Mouse (Mus musculus): Measurements from ENCODE around the gene Ttf2. TPM values are rescaled to one million over a fixed set of nuclear protein-coding genes. Genes with fewer than 3 reads are reported as not detected.

Gene Ttf2
- polyA plus RNA-seq, 1 experiment from 2014 or later, result 12.3 TPM

- H3K4me2 ChIP-seq, result no peak overlapping the region
- no peak overlapping the region; the same call in 1 of the 2 replicates for H3K27ac ChIP-seq
- no peak for ATAC-seq (ENCODE audit: insufficient read depth, low FRiP score, low read depth)
- no peaks in the 10 kb centered on the region for H3K36me3 ChIP-seq
- WGBS, result 81% methylated on average over 15 of the region's 15 CpGs
- H3K4me3 ChIP-seq (replicated peaks), result no peak overlapping the region
- H3K9ac ChIP-seq, result no peak overlapping the region
- no peaks in the 10 kb centered on the region for H3K27me3 ChIP-seq (replicated peaks)
- H3K9me3 ChIP-seq, result no peaks in the 10 kb centered on the region
- H3K4me1 ChIP-seq, result no peaks in the 10 kb centered on the region
Measured at GRCm38 (mm10) chr3:101003575-101004356, 34.3 kb upstream of the Ttf2 start.

GRCm38 (mm10) chr3:100999732-101000131, 30.3 kb upstream of the Ttf2 start:
- no peak overlapping the region for H3K4me2 ChIP-seq
- no peak for ATAC-seq (ENCODE audit: insufficient read depth, low FRiP score, low read depth)
- H3K36me3 ChIP-seq, result no peaks in the 10 kb centered on the region
- no peak overlapping the region for H3K27ac ChIP-seq
- H3K4me3 ChIP-seq (replicated peaks), result no peak overlapping the region
- no peaks in the 10 kb centered on the region for H3K27me3 ChIP-seq (replicated peaks)
- H3K9ac ChIP-seq, result no peak overlapping the region
- H3K9me3 ChIP-seq, result no peaks in the 10 kb centered on the region
- peaks cover 4% of the 10 kb centered on the region; the same call in 1 of the 2 replicates for H3K4me1 ChIP-seq
- 35% methylated on average over 2 of the region's 2 CpGs for WGBS

- no peaks in the 10 kb centered on the region for H3K27me3 ChIP-seq (replicated peaks)
- no peak overlapping the region for H3K27ac ChIP-seq
- WGBS, result 23% methylated on average over 6 of the region's 6 CpGs
- H3K4me3 ChIP-seq (replicated peaks), result no peak overlapping the region
- peaks cover 4% of the 10 kb centered on the region; the same call in 1 of the 2 replicates for H3K4me1 ChIP-seq
- H3K36me3 ChIP-seq, result no peaks in the 10 kb centered on the region
- no peak for ATAC-seq (ENCODE audit: insufficient read depth, low FRiP score, low read depth)
- no peak overlapping the region for H3K9ac ChIP-seq
- no peaks in the 10 kb centered on the region for H3K9me3 ChIP-seq
- no peak overlapping the region for H3K4me2 ChIP-seq
Measured at GRCm38 (mm10) chr3:100998904-100999340, 29.5 kb upstream of the Ttf2 start.

GRCm38 (mm10) chr3:100997785-100998570, 28.5 kb upstream of the Ttf2 start:
- Histone ChIP-seq H3K4me2 (no peak overlapping the region), H3K4me1 (peaks cover 7% of the 10 kb centered on the region; the same call in 1 of the 2 replicates), H3K36me3 (no peaks in the 10 kb centered on the region), H3K9me3 (no peaks in the 10 kb centered on the region), H3K27ac (peak overlapping the region; percentile 37; the same call in 1 of the 2 replicates), H3K27me3 (replicated peaks) (no peaks in the 10 kb centered on the region), H3K9ac (no peak overlapping the region), H3K4me3 (replicated peaks) (no peak overlapping the region)
- WGBS, result 62% methylated on average over 10 of the region's 10 CpGs
- ATAC-seq (ENCODE audit: insufficient read depth, low FRiP score, low read depth), result peak; percentile 24; the same call in 1 of the 2 replicates

GRCm38 (mm10) chr3:100994252-100994651, 24.8 kb upstream of the Ttf2 start:
- no peaks in the 10 kb centered on the region for H3K9me3 ChIP-seq
- no peak overlapping the region for H3K27ac ChIP-seq
- H3K4me3 ChIP-seq (replicated peaks), result no peak overlapping the region
- H3K4me2 ChIP-seq, result no peak overlapping the region
- 72% methylated on average over 4 of the region's 4 CpGs for WGBS
- H3K36me3 ChIP-seq, result no peaks in the 10 kb centered on the region
- no peaks in the 10 kb centered on the region for H3K27me3 ChIP-seq (replicated peaks)
- no peak overlapping the region for H3K9ac ChIP-seq
- ATAC-seq (ENCODE audit: insufficient read depth, low FRiP score, low read depth), result no peak
- H3K4me1 ChIP-seq, result peaks cover 7% of the 10 kb centered on the region; the same call in 1 of the 2 replicates

GRCm38 (mm10) chr3:100993718-100994117, 24.3 kb upstream of the Ttf2 start:
- H3K27ac ChIP-seq, result no peak overlapping the region
- no peaks in the 10 kb centered on the region for H3K9me3 ChIP-seq
- H3K4me3 ChIP-seq (replicated peaks), result no peak overlapping the region
- H3K36me3 ChIP-seq, result no peaks in the 10 kb centered on the region
- ATAC-seq (ENCODE audit: insufficient read depth, low FRiP score, low read depth), result no peak
- H3K4me2 ChIP-seq, result no peak overlapping the region
- H3K9ac ChIP-seq, result no peak overlapping the region
- 32% methylated on average over 15 of the region's 15 CpGs for WGBS
- peaks cover 7% of the 10 kb centered on the region; the same call in 1 of the 2 replicates for H3K4me1 ChIP-seq
- no peaks in the 10 kb centered on the region for H3K27me3 ChIP-seq (replicated peaks)

- no peaks in the 10 kb centered on the region for H3K9me3 ChIP-seq
- H3K4me3 ChIP-seq (replicated peaks), result no peak overlapping the region
- WGBS, result 44% methylated on average over 7 of the region's 7 CpGs
- no peak overlapping the region for H3K4me2 ChIP-seq
- H3K9ac ChIP-seq, result no peak overlapping the region
- H3K4me1 ChIP-seq, result peaks cover 7% of the 10 kb centered on the region; the same call in 1 of the 2 replicates
- ATAC-seq (ENCODE audit: insufficient read depth, low FRiP score, low read depth), result no peak
- no peak overlapping the region for H3K27ac ChIP-seq
- H3K36me3 ChIP-seq, result no peaks in the 10 kb centered on the region
- H3K27me3 ChIP-seq (replicated peaks), result no peaks in the 10 kb centered on the region
Measured at GRCm38 (mm10) chr3:100993158-100993557, 23.7 kb upstream of the Ttf2 start.

- H3K4me2 ChIP-seq, result no peak overlapping the region
- no peaks in the 10 kb centered on the region for H3K9me3 ChIP-seq
- no peak overlapping the region for H3K4me3 ChIP-seq (replicated peaks)
- H3K36me3 ChIP-seq, result no peaks in the 10 kb centered on the region
- no peak overlapping the region for H3K27ac ChIP-seq
- H3K4me1 ChIP-seq, result 0 out of 2 replicates have a peak, but pooled peaks cover 3% of the 10 kb centered on the region
- no peaks in the 10 kb centered on the region for H3K27me3 ChIP-seq (replicated peaks)
- H3K9ac ChIP-seq, result no peak overlapping the region
- WGBS, result 61% methylated on average over 1 of the region's 1 CpGs
- ATAC-seq (ENCODE audit: insufficient read depth, low FRiP score, low read depth), result no peak
Measured at GRCm38 (mm10) chr3:100990231-100990630, 20.8 kb upstream of the Ttf2 start.

- Histone ChIP-seq H3K36me3 (no peaks in the 10 kb centered on the region), H3K27me3 (replicated peaks) (no peaks in the 10 kb centered on the region), H3K9me3 (no peaks in the 10 kb centered on the region), H3K9ac (no peak overlapping the region), H3K4me3 (replicated peaks) (no peak overlapping the region), H3K27ac (no peak overlapping the region), H3K4me2 (no peak overlapping the region), H3K4me1 (0 out of 2 replicates have a peak, but pooled peaks cover 3% of the 10 kb centered on the region)
- ATAC-seq (ENCODE audit: insufficient read depth, low FRiP score, low read depth), result no peak
- 30% methylated on average over 12 of the region's 12 CpGs for WGBS
Measured at GRCm38 (mm10) chr3:100989417-100989816, 20.0 kb upstream of the Ttf2 start.

- H3K4me1 ChIP-seq, result no peaks in the 10 kb centered on the region
- no peaks in the 10 kb centered on the region for H3K27me3 ChIP-seq (replicated peaks)
- H3K4me3 ChIP-seq (replicated peaks), result no peak overlapping the region
- ATAC-seq (ENCODE audit: insufficient read depth, low FRiP score, low read depth), result no peak
- H3K9me3 ChIP-seq, result no peaks in the 10 kb centered on the region
- H3K9ac ChIP-seq, result no peak overlapping the region
- no peak overlapping the region for H3K27ac ChIP-seq
- H3K36me3 ChIP-seq, result no peaks in the 10 kb centered on the region
- 68% methylated on average over 8 of the region's 8 CpGs for WGBS
- no peak overlapping the region for H3K4me2 ChIP-seq
Measured at GRCm38 (mm10) chr3:100979290-100979689, 9.8 kb upstream of the Ttf2 start.

GRCm38 (mm10) chr3:100973906-100974305, 4.4 kb upstream of the Ttf2 start:
- Histone ChIP-seq H3K27me3 (replicated peaks) (no peaks in the 10 kb centered on the region), H3K36me3 (no peaks in the 10 kb centered on the region), H3K27ac (no peak overlapping the region), H3K4me2 (no peak overlapping the region), H3K9me3 (no peaks in the 10 kb centered on the region), H3K4me3 (replicated peaks) (no peak overlapping the region), H3K4me1 (0 out of 2 replicates have a peak, but pooled peaks cover 4% of the 10 kb centered on the region), H3K9ac (no peak overlapping the region)
- 2% methylated on average over 1 of the region's 1 CpGs for WGBS
- ATAC-seq (ENCODE audit: insufficient read depth, low FRiP score, low read depth), result no peak

Data from stomach, embryonic 15.5 days (tissue).